10 mouse cellular contexts compared by ENCODE assay signal in genomic region chr9:40730302-40730700, GRCm38 (mm10). TPM values are rescaled to one million over a fixed set of nuclear protein-coding genes. Genes with fewer than 3 reads are reported as not detected.
DNase-seq lines count a peak whose midpoint lies in the region; ATAC-seq and TF ChIP-seq lines count a peak whose summit lies in the region.
"Had no signal": no experiment of that assay in that cellular context is flagged by ENCODE, and none has a peak within 500 bp of the region (broad histone marks: within the 10 kb centered on the region; RNA-seq: fewer than 3 reads in every experiment).

No protein-coding gene starts in this region.

- H3K79me2 ChIP-seq in CH12.LX (replicated peaks; ENCODE audit: control insufficient read depth, extremely low read depth, insufficient read depth, poor library complexity, severe bottlenecking) = no peaks in the 10 kb centered on the region

- peak overlapping the region; percentile 88 for H3K27ac ChIP-seq in heart, embryonic 10.5 days
- no peak overlapping the region for H3K27ac ChIP-seq in CH12.LX (ENCODE audit: insufficient read depth, low read depth)
- H3K27ac ChIP-seq in forebrain, embryonic 16.5 days (ENCODE audit: low read length) = peak overlapping the region; percentile 96
- H3K27ac ChIP-seq in liver, embryonic 15.5 days (replicated peaks) = 0 out of 2 replicates have a peak overlapping the region, but pooled peaks have one; percentile 6

- H3K4me3 ChIP-seq in heart, embryonic 10.5 days = peak overlapping the region; percentile 66
- H3K4me3 ChIP-seq in CH12.LX (replicated peaks in 1 of 3; ENCODE audit: low read depth in 2 of 3, low read length in 2 of 3, poor library complexity in 1 of 3) = no peak overlapping the region
- H3K4me3 ChIP-seq in forebrain, embryonic 16.5 days (replicated peaks; ENCODE audit: low read length) = peak overlapping the region; percentile 35
- peak overlapping the region; percentile 42; the same call in 1 of the 2 replicates for H3K4me3 ChIP-seq in liver, embryonic 15.5 days (replicated peaks)

- no peak for TF ChIP-seq POLR2A in CH12.LX (IDR thresholded peaks at IDR 0.05; ENCODE audit: low read depth, low read length)

- dilution Hi-C loops in CH12.LX (cut with MboI; ENCODE audit: extremely low pct_ligation_motif_present, extremely low pct_unique_long_range_greater_than_20kb, low sequenced_read_pairs) = no loop called here

- no peak for TF ChIP-seq CTCF in CH12.LX (conservative IDR thresholded peaks at IDR 0.05 in 1 of 2, IDR thresholded peaks at IDR 0.05 in 1 of 2; ENCODE audit: low read depth in 2 of 2, low read length in 2 of 2)

- no peak for TF ChIP-seq RAD21 in CH12.LX (IDR thresholded peaks at IDR 0.05; ENCODE audit: low read depth, low read length)

- 62% methylated on average over 12 of the region's 12 CpGs for whole genome bisulfite sequencing in heart, embryonic 10.5 days
- WGBS in forebrain, embryonic 16.5 days = 74% methylated on average over 12 of the region's 12 CpGs
- 66% methylated on average over 12 of the region's 12 CpGs for WGBS in liver, embryonic 15.5 days (ENCODE audit: insufficient replicate concordance)

- no peak for DNase-seq in heart, embryonic 10.5 days (ENCODE audit: low spot score)
- DNase-seq in heart, adult 9 months (ENCODE audit: low spot score in 2 of 2) = no peak
- no peak for DNase-seq in CH12.LX (ENCODE audit: extremely low read depth)
- no peak for DNase-seq in adrenal gland, adult 2 months
- DNase-seq in adrenal gland, postnatal 4 days (ENCODE audit: low spot score in 2 of 2) = no peak
- DNase-seq in kidney, adult 11 months = no peak

- no peaks in the 10 kb centered on the region for H3K27me3 ChIP-seq in heart, embryonic 10.5 days (ENCODE audit: insufficient read depth, poor library complexity, severe bottlenecking)
- H3K27me3 ChIP-seq in CH12.LX (replicated peaks) = peaks cover 28% of the 10 kb centered on the region
- no peaks in the 10 kb centered on the region for H3K27me3 ChIP-seq in forebrain, embryonic 16.5 days (replicated peaks; ENCODE audit: control insufficient read depth, insufficient read depth, low read length)
- H3K27me3 ChIP-seq in liver, embryonic 15.5 days = peaks cover 15% of the 10 kb centered on the region

- peaks cover 12% of the 10 kb centered on the region; the same call in 1 of the 2 replicates for H3K4me1 ChIP-seq in heart, embryonic 10.5 days
- peaks cover 0 to 12% of the 10 kb centered on the region in 2 experiments; a peak in 2 of 4 replicates for H3K4me1 ChIP-seq in CH12.LX (ENCODE audit: control insufficient read depth in 1 of 2, insufficient read depth in 2 of 2)
- peaks cover 21% of the 10 kb centered on the region for H3K4me1 ChIP-seq in forebrain, embryonic 16.5 days (replicated peaks; ENCODE audit: control insufficient read depth, insufficient read depth, low read length)
- peaks cover 11% of the 10 kb centered on the region; the same call in 1 of the 2 replicates for H3K4me1 ChIP-seq in liver, embryonic 15.5 days (replicated peaks)

- in situ Hi-C loops in CH12.LX (cut with MboI; ENCODE audit: low pct_ligation_motif_present, low pct_unique_long_range_greater_than_20kb, low sequenced_read_pairs) = no loop called here

- no peak for ATAC-seq in forebrain, embryonic 16.5 days
- ATAC-seq in liver, embryonic 15.5 days (ENCODE audit: insufficient read depth) = no peak

- no peak overlapping the region; the same call in 1 of the 2 replicates for H3K4me2 ChIP-seq in CH12.LX (ENCODE audit: insufficient read depth, low read depth, poor library complexity, severe bottlenecking)
- H3K4me2 ChIP-seq in forebrain, embryonic 16.5 days (ENCODE audit: low read length) = peak overlapping the region; percentile 59
- H3K4me2 ChIP-seq in liver, embryonic 15.5 days = peak overlapping the region; percentile 67

- no peaks in the 10 kb centered on the region for H3K36me3 ChIP-seq in heart, embryonic 10.5 days
- no peaks in the 10 kb centered on the region for H3K36me3 ChIP-seq in CH12.LX (replicated peaks in 1 of 2; ENCODE audit: control insufficient read depth in 1 of 2, insufficient read depth in 1 of 2, low read length in 1 of 2)
- H3K36me3 ChIP-seq in forebrain, embryonic 16.5 days (ENCODE audit: control insufficient read depth, insufficient read depth) = no peaks in the 10 kb centered on the region
- H3K36me3 ChIP-seq in liver, embryonic 15.5 days (replicated peaks) = no peaks in the 10 kb centered on the region

- TF ChIP-seq EP300 in CH12.LX (IDR thresholded peaks at IDR 0.05; ENCODE audit: low read length) = 0 out of 2 replicates have a peak, but pooled peaks have one; percentile 29

- no peaks in the 10 kb centered on the region for H3K9me3 ChIP-seq in heart, embryonic 10.5 days
- peaks cover 3% of the 10 kb centered on the region for H3K9me3 ChIP-seq in CH12.LX (replicated peaks; ENCODE audit: low read length)
- no peaks in the 10 kb centered on the region for H3K9me3 ChIP-seq in forebrain, embryonic 16.5 days (ENCODE audit: control insufficient read depth, low read length)
- no peaks in the 10 kb centered on the region for H3K9me3 ChIP-seq in liver, embryonic 15.5 days (replicated peaks)

- no peak overlapping the region for H3K9ac ChIP-seq in CH12.LX (ENCODE audit: insufficient read depth, low read depth)
- H3K9ac ChIP-seq in forebrain, embryonic 16.5 days (replicated peaks; ENCODE audit: low read depth, low read length) = peak overlapping the region; percentile 56
- no peak overlapping the region for H3K9ac ChIP-seq in liver, embryonic 15.5 days

TF ChIP-seq in CH12.LX, 34 proteins besides CTCF, POLR2A, EP300 and RAD21:
- TF ChIP-seq PAX5 (IDR thresholded peaks at IDR 0.05; ENCODE audit: low read length) = no peak
- TF ChIP-seq CHD1 (IDR thresholded peaks at IDR 0.05; ENCODE audit: low read depth, low read length) = no peak
- TF ChIP-seq BHLHE40 (IDR thresholded peaks at IDR 0.05; ENCODE audit: low read depth, low read length) = peak; percentile 41
TF ChIP-seq in CH12.LX: peak in this region for 1.

RNA-seq across cellular contexts. Expression of gene Clmp, which starts 44.5 kb away (rescaled TPM):
- polyA plus RNA-seq in heart, embryonic 10.5 days (2016; fragmentation: Nextera tagmentation; extraction: Ambion mirVana) = 6.2 and 18.4 TPM in 2 replicates
- total RNA-seq in CH12.LX (2012; rRNA removed) = not detected in 2 replicates
- total RNA-seq in CH12.LX (2014; rRNA removed) = not detected in 2 replicates
- not detected in 2 replicates for polyA plus RNA-seq in CH12.LX (2012; ENCODE audit: insufficient read length, low read depth)
- 64.7 and 65.5 TPM in 2 replicates for polyA plus RNA-seq in forebrain, embryonic 16.5 days (2015; fragmentation: Nextera tagmentation; extraction: Ambion mirVana)
- 0.75 and 0.92 TPM in 2 replicates for polyA plus RNA-seq in liver, embryonic 15.5 days (2015; fragmentation: Nextera tagmentation; extraction: Ambion mirVana)
- total RNA-seq in adrenal gland, adult 2 months (2021) = 1 to 10 TPM; 6.3 TPM
- 25.4 and 29.5 TPM in 2 replicates for polyA plus RNA-seq in adrenal gland, adult 2 months (2012; rRNA removed)
- total RNA-seq in adrenal gland, postnatal 4 days (2021) = 10 to 100 TPM; 13.0 to 16.6 TPM

RNA-seq across cellular contexts. Expression of gene Gm21915, which starts 59.9 kb away (rescaled TPM):
- not detected in 2 replicates for polyA plus RNA-seq in heart, embryonic 10.5 days (2016; fragmentation: Nextera tagmentation; extraction: Ambion mirVana)
- total RNA-seq in CH12.LX (2012; rRNA removed) (not detected in 2 replicates), CH12.LX (2014; rRNA removed) (not detected in 2 replicates)
- not detected in 2 replicates for polyA plus RNA-seq in CH12.LX (2012; ENCODE audit: insufficient read length, low read depth)
- polyA plus RNA-seq in forebrain, embryonic 16.5 days (2015; fragmentation: Nextera tagmentation; extraction: Ambion mirVana) = not detected in 2 replicates
- not detected in 2 replicates for polyA plus RNA-seq in liver, embryonic 15.5 days (2015; fragmentation: Nextera tagmentation; extraction: Ambion mirVana)
- not detected for total RNA-seq in adrenal gland, adult 2 months (2021)
- polyA plus RNA-seq in adrenal gland, adult 2 months (2012; rRNA removed) = not detected in 2 replicates
- not detected for total RNA-seq in adrenal gland, postnatal 4 days (2021)
- total RNA-seq: gastrocnemius, postnatal 10 days; neutrophil, adult 5-6 weeks had no signal

Comparison
In these comparisons a context has a peak if more than half of its experiments do, and no peak if none do; other contexts are left out.
1. H3K4me3 ChIP-seq: peak in heart, embryonic 10.5 days (single experiment), forebrain, embryonic 16.5 days (single experiment) and liver, embryonic 15.5 days (single experiment); none in CH12.LX (0 of 3).